Mouse (Mus musculus) lung, postnatal 0 days (tissue): ENCODE data around the gene 4930595D18Rik. TPM values are rescaled to one million over a fixed set of nuclear protein-coding genes. Genes with fewer than 3 reads are reported as not detected.
A peak's percentile ranks its signal among the peaks of the same experiment; 100 is the strongest.

ENCODE experiments used
- ATAC-seq: fragments of 200-750 bp; cut with Nextera tagmentation; 2 replicates; pipeline ENCODE4 v1.8.0; 2017; ENCODE audit warnings: moderate library complexity
- DNase-seq: peaks from one replicate; pipeline ENCODE4 v3.0.0-alpha.2; 2016; ENCODE audit warnings: low spot score
- H3K27ac ChIP-seq: fragments of 300-500 bp; sonication (generic); 2 replicates; pipeline ENCODE4 v1.5.1; 2014; ENCODE audit warnings: antibody characterized with exemption, mild to moderate bottlenecking, low read length, mixed read lengths
- H3K27me3 ChIP-seq: fragments of 300-500 bp; sonication (generic); replicated peaks from 2 replicates; pipeline ENCODE4 v1.6.1; 2014; ENCODE audit warnings: low read length, mixed read lengths; ENCODE audit not compliant: insufficient read depth
- H3K36me3 ChIP-seq: fragments of 300-500 bp; sonication (generic); 2 replicates; pipeline ENCODE4 v1.6.1; 2014; ENCODE audit warnings: low read length, mixed read lengths; ENCODE audit not compliant: insufficient read depth
- H3K4me1 ChIP-seq: fragments of 300-500 bp; sonication (generic); 2 replicates; pipeline ENCODE4 v1.6.1; 2014; ENCODE audit warnings: antibody characterized with exemption, low read depth, low read length, mixed read lengths; ENCODE audit not compliant: insufficient read depth
- H3K4me2 ChIP-seq: fragments of 300-500 bp; sonication (generic); replicated peaks from 2 replicates; pipeline ENCODE4 v1.6.1; 2014; ENCODE audit warnings: low read depth, mild to moderate bottlenecking, low read length, moderate library complexity, mixed read lengths
- H3K4me3 ChIP-seq: fragments of 300-500 bp; sonication (generic); 2 replicates; pipeline ENCODE4 v1.5.1; 2014; ENCODE audit warnings: low read depth, low read length
- H3K9ac ChIP-seq: fragments of 300-500 bp; sonication (generic); replicated peaks from 2 replicates; pipeline ENCODE4 v1.6.1; 2014; ENCODE audit warnings: low read depth, mild to moderate bottlenecking
- H3K9me3 ChIP-seq: fragments of 300-500 bp; sonication (generic); 2 replicates; pipeline ENCODE4 v1.6.1; 2016; ENCODE audit warnings: low read length, mixed read lengths
- CTCF ChIP-seq: IDR thresholded peaks from 2 replicates; pipeline ENCODE4 v1.5.1; 2016; ENCODE audit warnings: antibody characterized with exemption, mild to moderate bottlenecking
- EP300 ChIP-seq: IDR thresholded peaks from 2 replicates; pipeline ENCODE4 v1.6.1; 2016; ENCODE audit warnings: antibody characterized with exemption, mild to moderate bottlenecking, control low read depth
- WGBS: fragments of 180-500 bp; shearing (Covaris S2); extraction: QIAGEN DNeasy Blood & Tissue Kit; methylation state at CpG from one replicate; pipeline ENCODE4 v1.1.7; 2014; 5-methylcytosine and 5-hydroxymethylcytosine counted together
- polyA plus RNA-seq: library from polyadenylated mRNA; unstranded; fragments of >200 nt; fragmentation: Nextera tagmentation; extraction: Ambion mirVana; gene quantifications from 2 replicates; pipeline ENCODE4 v1.2.1, GENCODE M21; 2015

4930595D18Rik gene
- polyA plus RNA-seq, 1 experiment from 2014 or later = not detected

DNA sequence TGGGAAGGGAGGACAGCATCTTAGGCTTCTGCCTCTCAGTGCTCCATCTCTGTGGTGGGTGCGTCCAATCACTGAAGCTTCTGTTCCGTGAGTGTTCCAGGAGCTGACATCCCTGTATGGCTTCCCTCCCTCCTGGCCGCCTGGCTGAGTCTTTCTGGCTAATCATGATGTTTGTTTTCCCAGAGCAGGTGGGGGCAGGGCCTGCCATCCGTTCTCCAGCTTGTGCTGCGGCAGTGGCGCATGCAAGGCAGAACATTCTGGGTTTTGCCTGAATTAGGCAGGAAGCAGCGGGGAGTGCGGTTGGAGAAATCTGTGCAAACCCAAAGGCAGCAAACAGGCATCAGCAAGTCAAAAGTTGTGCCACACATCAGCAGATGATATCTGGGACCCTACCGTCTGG, 39.0 kb downstream of the 4930595D18Rik start:
- peaks cover 6% of the 10 kb centered on the region for H3K4me1 ChIP-seq
- H3K36me3 ChIP-seq = no peaks in the 10 kb centered on the region
- 53% methylated on average over 9 of the region's 9 CpGs for WGBS
- H3K27ac ChIP-seq = no peak overlapping the region
- DNase-seq (no peak), ATAC-seq (no peak)
- no peak overlapping the region for H3K4me2 ChIP-seq
- no peaks in the 10 kb centered on the region for H3K27me3 ChIP-seq
- no peak overlapping the region for H3K4me3 ChIP-seq
- TF ChIP-seq CTCF (no peak), EP300 (no peak)
- no peak overlapping the region for H3K9ac ChIP-seq
- H3K9me3 ChIP-seq = no peaks in the 10 kb centered on the region

DNA sequence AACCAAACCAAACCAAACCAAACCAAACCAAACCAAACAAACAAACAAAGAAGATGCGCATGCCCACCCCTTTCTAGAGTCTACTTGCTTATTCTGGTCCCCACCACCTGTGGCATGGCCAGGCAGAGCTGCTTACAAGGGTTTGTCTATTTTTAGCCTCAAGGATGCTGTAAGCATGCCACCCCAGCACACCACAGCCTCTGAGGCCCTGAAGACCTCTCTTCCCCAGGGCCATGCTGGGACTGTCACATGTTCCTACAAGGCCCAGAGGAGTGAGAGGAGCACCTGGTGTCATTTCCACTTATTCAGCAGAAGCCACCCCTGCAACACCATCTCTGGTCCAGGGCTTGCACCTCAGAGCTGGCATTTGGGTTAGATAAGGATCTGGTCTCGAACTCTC, 39.7 kb downstream of the 4930595D18Rik start:
- no peaks in the 10 kb centered on the region for H3K9me3 ChIP-seq
- H3K4me2 ChIP-seq = no peak overlapping the region
- DNase-seq = no peak

DNA sequence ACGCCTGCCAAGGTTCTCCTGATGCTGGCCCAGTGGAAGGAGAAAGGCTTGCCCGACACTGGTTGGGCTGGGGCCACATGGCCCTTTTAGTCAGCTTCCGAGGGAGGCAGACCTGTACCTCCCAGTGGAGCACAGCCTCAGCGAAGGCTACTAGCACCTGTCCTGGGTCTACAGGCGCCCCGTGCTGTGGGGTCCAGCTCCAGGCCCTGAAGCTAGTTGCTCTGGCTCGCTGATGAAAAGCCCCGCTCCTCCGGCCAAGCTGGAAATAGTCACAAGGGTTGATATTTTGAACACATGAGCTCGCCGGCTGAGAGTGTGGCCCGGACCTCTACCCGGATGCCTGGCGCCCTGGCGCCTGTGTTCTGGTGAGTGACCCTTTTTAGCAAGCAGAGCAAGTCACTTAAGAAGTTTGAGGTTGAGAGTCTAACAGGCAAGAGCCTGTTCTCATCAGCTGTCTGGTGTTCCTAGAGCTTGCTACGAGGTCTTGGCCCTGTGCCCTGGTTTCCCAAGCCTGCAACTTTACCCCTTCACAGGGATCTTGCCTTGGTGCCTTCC, 40.7 kb downstream of the 4930595D18Rik start:
- no peak overlapping the region for H3K27ac ChIP-seq
- 56% methylated on average over 16 of the region's 16 CpGs for WGBS
- no peak overlapping the region for H3K4me3 ChIP-seq
- DNase-seq (peak; percentile 48), ATAC-seq (peak; percentile 26; the same call in 1 of the 2 replicates)
- H3K27me3 ChIP-seq = no peaks in the 10 kb centered on the region
- H3K9me3 ChIP-seq = no peaks in the 10 kb centered on the region
- peak overlapping the region; percentile 8; the same call in 1 of the 2 replicates for H3K4me2 ChIP-seq
- H3K36me3 ChIP-seq = no peaks in the 10 kb centered on the region
- TF ChIP-seq CTCF (no peak), EP300 (no peak)
- H3K9ac ChIP-seq = no peak overlapping the region
- H3K4me1 ChIP-seq = peaks cover 6% of the 10 kb centered on the region; the same call in 1 of the 2 replicates

More for the DNA sequence above, 39.7 kb downstream of the 4930595D18Rik start:
- Histone ChIP-seq H3K9ac (no peak overlapping the region), H3K27ac (no peak overlapping the region), H3K4me3 (no peak overlapping the region), H3K27me3 (no peaks in the 10 kb centered on the region), H3K36me3 (no peaks in the 10 kb centered on the region), H3K4me1 (peaks cover 6% of the 10 kb centered on the region)
- 82% methylated on average over 2 of the region's 2 CpGs for WGBS
- TF ChIP-seq EP300 (no peak), CTCF (no peak)
- no peak for ATAC-seq

GRCm38 (mm10) chr12:111143005-111143508, 41.2 kb downstream of the 4930595D18Rik start:
- 28% methylated on average over 12 of the region's 12 CpGs for WGBS
- H3K9me3 ChIP-seq = no peaks in the 10 kb centered on the region
- H3K4me3 ChIP-seq = no peak overlapping the region
- peak overlapping the region; percentile 8; the same call in 1 of the 2 replicates for H3K4me2 ChIP-seq
- no peaks in the 10 kb centered on the region for H3K36me3 ChIP-seq
- H3K9ac ChIP-seq = no peak overlapping the region
- H3K4me1 ChIP-seq = peaks cover 6% of the 10 kb centered on the region; the same call in 1 of the 2 replicates
- peak; percentile 21; the same call in 1 of the 2 replicates for ATAC-seq
- DNase-seq = peak; percentile 31
- no peaks in the 10 kb centered on the region for H3K27me3 ChIP-seq
- TF ChIP-seq CTCF = peak; percentile 49
- no peak for TF ChIP-seq EP300
- no peak overlapping the region for H3K27ac ChIP-seq

DNA sequence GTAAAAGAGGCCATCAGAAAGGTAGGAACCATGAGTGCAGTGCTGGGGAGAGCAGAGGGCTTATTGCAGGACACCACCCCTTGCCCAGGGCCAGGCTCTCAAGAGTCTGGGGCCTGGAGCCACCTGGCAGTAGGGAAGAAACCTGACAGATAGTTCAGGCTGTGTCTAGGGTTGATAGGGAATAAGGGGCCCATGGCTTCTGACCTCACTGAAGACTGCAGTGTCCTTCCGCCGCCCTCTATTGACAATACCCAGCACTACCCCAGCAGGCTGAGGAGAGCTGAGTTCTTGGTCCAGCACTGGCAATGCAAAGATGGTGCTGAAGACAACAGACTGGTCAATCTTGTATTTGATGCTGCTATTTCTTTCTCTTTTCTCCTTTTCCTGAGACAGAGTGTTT, 47.2 kb downstream of the 4930595D18Rik start:
- 57% methylated on average over 2 of the region's 2 CpGs for WGBS
- no peak for DNase-seq
- Histone ChIP-seq H3K36me3 (no peaks in the 10 kb centered on the region), H3K9ac (no peak overlapping the region), H3K27me3 (no peaks in the 10 kb centered on the region), H3K9me3 (no peaks in the 10 kb centered on the region), H3K4me3 (no peak overlapping the region), H3K4me2 (no peak overlapping the region), H3K4me1 (no peaks in the 10 kb centered on the region), H3K27ac (no peak overlapping the region)
- TF ChIP-seq CTCF (peak; percentile 34), EP300 (no peak)
- no peak for ATAC-seq

GRCm38 (mm10) chr12:111135953-111136352, 48.3 kb downstream of the 4930595D18Rik start:
- no peak overlapping the region for H3K27ac ChIP-seq
- no peak for ATAC-seq

More at GRCm38 (mm10) chr12:111135953-111136352, 48.3 kb downstream of the 4930595D18Rik start:
- 54% methylated on average over 3 of the region's 3 CpGs for WGBS
- Histone ChIP-seq H3K27me3 (no peaks in the 10 kb centered on the region), H3K4me2 (no peak overlapping the region), H3K9ac (no peak overlapping the region), H3K4me1 (no peaks in the 10 kb centered on the region), H3K4me3 (no peak overlapping the region), H3K9me3 (no peaks in the 10 kb centered on the region), H3K36me3 (no peaks in the 10 kb centered on the region)
- no peak for DNase-seq
- TF ChIP-seq CTCF (no peak), EP300 (no peak)
